Mouse (Mus musculus) hindbrain, embryonic 13.5 days (tissue): ENCODE data around the gene Gm7247. TPM values are rescaled to one million over a fixed set of nuclear protein-coding genes. Genes with fewer than 3 reads are reported as not detected.
"Not testable (repeated sequence)": the region's sequence is repeated elsewhere in the genome, so short reads cannot be mapped to it uniquely, and the experiment has no call there.

Experiments used
- ATAC-seq: fragments of 200-750 bp; cut with Nextera tagmentation; 2 replicates; pipeline ENCODE4 v1.8.0; 2017; ENCODE audit warnings: moderate TSS enrichment; ENCODE audit not compliant: low FRiP score
- H3K27ac ChIP-seq: fragments of 300-500 bp; sonication (generic); 2 replicates; pipeline ENCODE4 v1.5.1; 2015; ENCODE audit warnings: inconsistent platforms, mild to moderate bottlenecking, moderate library complexity
- H3K27me3 ChIP-seq: fragments of 300-500 bp; sonication (generic); 2 replicates; pipeline ENCODE4 v1.6.1; 2015; ENCODE audit warnings: mild to moderate bottlenecking, inconsistent platforms
- H3K36me3 ChIP-seq: fragments of 300-500 bp; sonication (generic); 2 replicates; pipeline ENCODE4 v1.6.1; 2015; ENCODE audit warnings: mild to moderate bottlenecking, inconsistent platforms
- H3K4me1 ChIP-seq: fragments of 300-500 bp; sonication (generic); replicated peaks from 2 replicates; pipeline ENCODE4 v1.6.1; 2015; ENCODE audit warnings: inconsistent platforms
- H3K4me2 ChIP-seq: fragments of 300-500 bp; sonication (generic); 2 replicates; pipeline ENCODE4 v1.6.1; 2015; ENCODE audit warnings: inconsistent platforms, mild to moderate bottlenecking, moderate library complexity
- H3K4me3 ChIP-seq: fragments of 300-500 bp; sonication (generic); 2 replicates; pipeline ENCODE4 v1.5.1; 2015; ENCODE audit warnings: mild to moderate bottlenecking, inconsistent platforms
- H3K9ac ChIP-seq: fragments of 300-500 bp; sonication (generic); 2 replicates; pipeline ENCODE4 v1.6.1; 2015; ENCODE audit warnings: mild to moderate bottlenecking, inconsistent platforms
- H3K9me3 ChIP-seq: fragments of 300-500 bp; sonication (generic); 2 replicates; pipeline ENCODE4 v1.6.1; 2016; ENCODE audit warnings: inconsistent platforms
- WGBS: fragments of 180-500 bp; shearing (Covaris S2); methylation state at CpG from one replicate; pipeline ENCODE4 v1.1.7; 2015; 5-methylcytosine and 5-hydroxymethylcytosine counted together
- polyA plus RNA-seq: library from polyadenylated mRNA; unstranded; fragments of >200 nt; fragmentation: Nextera tagmentation; extraction: Ambion mirVana; gene quantifications from 2 replicates; pipeline ENCODE4 v1.2.1, GENCODE M21; 2015

The Gm7247 gene
- polyA plus RNA-seq, 1 experiment from 2014 or later: not detected

- Histone ChIP-seq H3K27ac (no peak overlapping the region), H3K9ac (no peak overlapping the region), H3K36me3 (no peaks in the 10 kb centered on the region), H3K4me2 (no peak overlapping the region), H3K4me1 (no peaks in the 10 kb centered on the region), H3K27me3 (no peaks in the 10 kb centered on the region), H3K4me3 (no peak overlapping the region), H3K9me3 (no peaks in the 10 kb centered on the region)
- WGBS: 94% methylated on average over 4 of the region's 4 CpGs
- ATAC-seq: no peak
These were observed 138.9 kb downstream of the Gm7247 start for GRCm38 (mm10) chr14:51500461-51500860.

- WGBS: 95% methylated on average over 8 of the region's 8 CpGs
- Histone ChIP-seq H3K9me3 (no peaks in the 10 kb centered on the region), H3K4me3 (no peak overlapping the region), H3K4me1 (no peaks in the 10 kb centered on the region), H3K9ac (no peak overlapping the region), H3K27me3 (no peaks in the 10 kb centered on the region), H3K27ac (no peak overlapping the region), H3K4me2 (no peak overlapping the region), H3K36me3 (no peaks in the 10 kb centered on the region)
- no peak for ATAC-seq
These were observed 145.9 kb downstream of the Gm7247 start for GRCm38 (mm10) chr14:51507416-51507815.

GRCm38 (mm10) chr14:51552490-51552889, 190.9 kb downstream of the Gm7247 start, which contains the start of gene Gm5622:
TSS of gene Gm5622 (plus strand) at chr14:51552790.
- WGBS: 94% methylated on average over 4 of the region's 4 CpGs
- Histone ChIP-seq H3K36me3 (no peaks in the 10 kb centered on the region), H3K4me3 (no peak within 1 kb of the TSS), H3K4me1 (no peaks in the 10 kb centered on the region), H3K27ac (no peak within 1 kb of the TSS), H3K27me3 (no peaks in the 10 kb centered on the region), H3K4me2 (no peak within 1 kb of the TSS), H3K9ac (no peak within 1 kb of the TSS), H3K9me3 (no peaks in the 10 kb centered on the region)
- no peak for ATAC-seq

GRCm38 (mm10) chr14:51573963-51574362, 212.4 kb downstream of the Gm7247 start, which contains the start of gene Gm17175:
TSS of gene Gm17175 (minus strand) at chr14:51574063.
- not testable (repeated sequence) for H3K9ac ChIP-seq, H3K27ac ChIP-seq, H3K4me2 ChIP-seq, H3K4me1 ChIP-seq, H3K9me3 ChIP-seq, H3K36me3 ChIP-seq, ATAC-seq, H3K27me3 ChIP-seq, H3K4me3 ChIP-seq
- WGBS: 89% methylated on average over 2 of the region's 2 CpGs

- not testable (repeated sequence) for H3K27ac ChIP-seq, H3K36me3 ChIP-seq, H3K4me2 ChIP-seq, H3K9ac ChIP-seq, H3K4me1 ChIP-seq, H3K4me3 ChIP-seq, H3K27me3 ChIP-seq, H3K9me3 ChIP-seq, ATAC-seq
- WGBS: 96% methylated on average over 4 of the region's 4 CpGs
These were observed 230.5 kb downstream of the Gm7247 start, which contains the start of gene Gm17174 for GRCm38 (mm10) chr14:51592039-51592438. TSS of gene Gm17174 (minus strand) at chr14:51592139.

- no peak for ATAC-seq
- no peaks in the 10 kb centered on the region for H3K27me3 ChIP-seq
- H3K9ac ChIP-seq: no peak within 1 kb of the TSS
- no peaks in the 10 kb centered on the region for H3K9me3 ChIP-seq
- H3K36me3 ChIP-seq: no peaks in the 10 kb centered on the region
- WGBS: 93% methylated on average over 1 of the region's 1 CpGs
- no peaks in the 10 kb centered on the region for H3K4me1 ChIP-seq
- H3K27ac ChIP-seq: no peak within 1 kb of the TSS
- no peak within 1 kb of the TSS for H3K4me3 ChIP-seq
- no peak within 1 kb of the TSS for H3K4me2 ChIP-seq
These were observed 249.7 kb downstream of the Gm7247 start, which contains the start of gene Gm17078 for GRCm38 (mm10) chr14:51611210-51611609. TSS of gene Gm17078 (minus strand) at chr14:51611310.

Other genes starting within 250 kb of the Gm7247 start
- gene Eddm3b, start 247.3 kb upstream of the Gm7247 start, polyA plus RNA-seq: not detected in 2 replicates
- gene Rnase6, start 237.8 kb upstream of the Gm7247 start, polyA plus RNA-seq: 0.25 and 0.47 TPM in 2 replicates
- gene Rnase1, start 215.0 kb upstream of the Gm7247 start, polyA plus RNA-seq: 0.60 TPM in 1 of 2 replicates, not detected in the other
- not detected in 2 replicates for gene Rnase2b, start 199.5 kb upstream of the Gm7247 start, polyA plus RNA-seq
- gene Ang2, start 162.6 kb upstream of the Gm7247 start, polyA plus RNA-seq: not detected in 2 replicates
- not detected in 2 replicates for gene Ear14, start 158.4 kb upstream of the Gm7247 start, polyA plus RNA-seq
- not detected in 2 replicates for gene Rnase2a, start 105.6 kb upstream of the Gm7247 start, polyA plus RNA-seq
- not detected in 2 replicates for gene Vmn2r88, start 49.1 kb downstream of the Gm7247 start, polyA plus RNA-seq
- gene Vmn2r89, start 90.1 kb downstream of the Gm7247 start, polyA plus RNA-seq: not detected in 2 replicates
- gene Gm5622, start 191.0 kb downstream of the Gm7247 start, polyA plus RNA-seq: not detected in 2 replicates
- gene Gm17175, start 212.3 kb downstream of the Gm7247 start, polyA plus RNA-seq: not detected in 2 replicates
- gene Gm17174, start 230.4 kb downstream of the Gm7247 start, polyA plus RNA-seq: not detected in 2 replicates
- not detected in 2 replicates for gene Gm17078, start 249.6 kb downstream of the Gm7247 start, polyA plus RNA-seq